Mouse (Mus musculus) G1E (cell line): ENCODE results near the gene Rsph1.

Experiments used
- CTCF ChIP-seq: IDR thresholded peaks from 2 replicates; pipeline ENCODE4 v1.5.1; 2012; ENCODE audit warnings: low read depth, low read length, inconsistent platforms, mixed read lengths
- GATA1 ChIP-seq: IDR thresholded peaks from 2 replicates; pipeline ENCODE4 v1.6.1; 2012; ENCODE audit warnings: borderline replicate concordance, low read length, inconsistent platforms, mixed read lengths
- GATA2 ChIP-seq: IDR thresholded peaks from 2 replicates; pipeline ENCODE4 v1.6.1; 2012; ENCODE audit warnings: low read depth, low read length, inconsistent platforms, borderline replicate concordance
- POLR2AphosphoS5 ChIP-seq: IDR thresholded peaks from 2 replicates; pipeline ENCODE4 v1.6.1; 2012; ENCODE audit warnings: low read depth, low read length, inconsistent platforms; ENCODE audit not compliant: insufficient replicate concordance
- TAL1 ChIP-seq: conservative IDR thresholded peaks from 2 replicates; pipeline ENCODE4 v1.6.1; 2012; ENCODE audit warnings: low read depth, low read length, inconsistent platforms, mixed read lengths

- TF ChIP-seq GATA1 (no peak), CTCF (no peak), POLR2AphosphoS5 (no peak), TAL1 (no peak), GATA2 (no peak)
These were observed 28.0 kb upstream of the Rsph1 start for GRCm38 (mm10) chr17:31304895-31305775.
